Mouse (Mus musculus): Measurements from ENCODE around the gene Trmt5. TPM values are rescaled to one million over a fixed set of nuclear protein-coding genes. Genes with fewer than 3 reads are reported as not detected.

Trmt5 gene
- polyA plus RNA-seq, 1 experiment from 2014 or later: 18.0 TPM

- no peak overlapping the region for H3K4me3 ChIP-seq
- no peaks in the 10 kb centered on the region for H3K4me1 ChIP-seq
- no peaks in the 10 kb centered on the region for H3K27me3 ChIP-seq
- WGBS: 95% methylated on average over 1 of the region's 1 CpGs
- no peak overlapping the region for H3K4me2 ChIP-seq
- no peaks in the 10 kb centered on the region for H3K36me3 ChIP-seq
- H3K27ac ChIP-seq: no peak overlapping the region
- no peaks in the 10 kb centered on the region for H3K9me3 ChIP-seq
- no peak for ATAC-seq (ENCODE audit: borderline replicate concordance, extremely low read depth, low FRiP score, low TSS enrichment)
- no peak overlapping the region for H3K9ac ChIP-seq
Observed at GRCm38 (mm10) chr12:73268497-73268896, 18.0 kb downstream of the Trmt5 start.

- Histone ChIP-seq H3K4me3 (no peak overlapping the region), H3K36me3 (no peaks in the 10 kb centered on the region), H3K9me3 (0 out of 2 replicates have a peak, but pooled peaks cover 5% of the 10 kb centered on the region), H3K9ac (no peak overlapping the region), H3K27me3 (no peaks in the 10 kb centered on the region), H3K4me2 (no peak overlapping the region), H3K4me1 (no peaks in the 10 kb centered on the region), H3K27ac (no peak overlapping the region)
- no peak for ATAC-seq (ENCODE audit: borderline replicate concordance, extremely low read depth, low FRiP score, low TSS enrichment)
- WGBS: 67% methylated on average over 1 of the region's 1 CpGs
Observed at GRCm38 (mm10) chr12:73266597-73266996, 19.9 kb downstream of the Trmt5 start.

GRCm38 (mm10) chr12:73265381-73265978, 21.0 kb downstream of the Trmt5 start:
- Histone ChIP-seq H3K36me3 (no peaks in the 10 kb centered on the region), H3K27ac (no peak overlapping the region), H3K9me3 (0 out of 2 replicates have a peak, but pooled peaks cover 5% of the 10 kb centered on the region), H3K9ac (no peak overlapping the region), H3K4me3 (no peak overlapping the region), H3K4me2 (no peak overlapping the region), H3K27me3 (no peaks in the 10 kb centered on the region), H3K4me1 (no peaks in the 10 kb centered on the region)
- no peak for ATAC-seq (ENCODE audit: borderline replicate concordance, extremely low read depth, low FRiP score, low TSS enrichment)
- WGBS: 62% methylated on average over 3 of the region's 3 CpGs

GRCm38 (mm10) chr12:73260339-73260738, 26.2 kb downstream of the Trmt5 start:
- ATAC-seq (ENCODE audit: borderline replicate concordance, extremely low read depth, low FRiP score, low TSS enrichment): no peak
- Histone ChIP-seq H3K9me3 (0 out of 2 replicates have a peak, but pooled peaks cover 5% of the 10 kb centered on the region), H3K36me3 (no peaks in the 10 kb centered on the region), H3K4me2 (no peak overlapping the region), H3K9ac (no peak overlapping the region), H3K4me1 (no peaks in the 10 kb centered on the region), H3K4me3 (no peak overlapping the region), H3K27me3 (no peaks in the 10 kb centered on the region), H3K27ac (no peak overlapping the region)
- WGBS: 78% methylated on average over 1 of the region's 1 CpGs

- ATAC-seq (ENCODE audit: borderline replicate concordance, extremely low read depth, low FRiP score, low TSS enrichment): no peak
- 94% methylated on average over 6 of the region's 6 CpGs for WGBS
- Histone ChIP-seq H3K4me1 (no peaks in the 10 kb centered on the region), H3K4me2 (no peak overlapping the region), H3K36me3 (no peaks in the 10 kb centered on the region), H3K9me3 (0 out of 2 replicates have a peak, but pooled peaks cover 5% of the 10 kb centered on the region), H3K27ac (no peak overlapping the region), H3K9ac (no peak overlapping the region), H3K4me3 (no peak overlapping the region), H3K27me3 (no peaks in the 10 kb centered on the region)
Observed at GRCm38 (mm10) chr12:73259269-73259668, 27.2 kb downstream of the Trmt5 start.

- Histone ChIP-seq H3K9ac (no peak overlapping the region), H3K36me3 (no peaks in the 10 kb centered on the region), H3K4me3 (no peak overlapping the region), H3K4me2 (no peak overlapping the region), H3K27ac (no peak overlapping the region), H3K4me1 (no peaks in the 10 kb centered on the region), H3K27me3 (no peaks in the 10 kb centered on the region), H3K9me3 (no peaks in the 10 kb centered on the region)
- ATAC-seq (ENCODE audit: borderline replicate concordance, extremely low read depth, low FRiP score, low TSS enrichment): no peak
- 67% methylated on average over 2 of the region's 2 CpGs for WGBS
Observed at GRCm38 (mm10) chr12:73255006-73255405, 31.5 kb downstream of the Trmt5 start.

- no peak for ATAC-seq (ENCODE audit: borderline replicate concordance, extremely low read depth, low FRiP score, low TSS enrichment)
- H3K4me1 ChIP-seq: no peaks in the 10 kb centered on the region
- H3K4me2 ChIP-seq: no peak overlapping the region
- no peak overlapping the region for H3K27ac ChIP-seq
- no peaks in the 10 kb centered on the region for H3K9me3 ChIP-seq
- 52% methylated on average over 5 of the region's 5 CpGs for WGBS
- H3K9ac ChIP-seq: no peak overlapping the region
- H3K4me3 ChIP-seq: no peak overlapping the region
- no peaks in the 10 kb centered on the region for H3K27me3 ChIP-seq
- H3K36me3 ChIP-seq: no peaks in the 10 kb centered on the region
Observed at GRCm38 (mm10) chr12:73245687-73246086, 40.8 kb downstream of the Trmt5 start.

- 56% methylated on average over 10 of the region's 10 CpGs for WGBS
- peak; percentile 81 for ATAC-seq (ENCODE audit: borderline replicate concordance, extremely low read depth, low FRiP score, low TSS enrichment)
- no peaks in the 10 kb centered on the region for H3K9me3 ChIP-seq
- no peak overlapping the region for H3K4me3 ChIP-seq
- H3K27ac ChIP-seq: peak overlapping the region; percentile 6; the same call in 1 of the 2 replicates
- H3K36me3 ChIP-seq: no peaks in the 10 kb centered on the region
- no peak overlapping the region for H3K9ac ChIP-seq
- no peaks in the 10 kb centered on the region for H3K27me3 ChIP-seq
- no peaks in the 10 kb centered on the region for H3K4me1 ChIP-seq
- H3K4me2 ChIP-seq: no peak overlapping the region
Observed at GRCm38 (mm10) chr12:73241960-73242359, 44.5 kb downstream of the Trmt5 start.

GRCm38 (mm10) chr12:73232586-73232985, 53.9 kb downstream of the Trmt5 start:
- no peak overlapping the region for H3K4me2 ChIP-seq
- no peaks in the 10 kb centered on the region for H3K36me3 ChIP-seq
- H3K9ac ChIP-seq: no peak overlapping the region
- H3K4me3 ChIP-seq: no peak overlapping the region
- no peak overlapping the region for H3K27ac ChIP-seq
- no peaks in the 10 kb centered on the region for H3K27me3 ChIP-seq
- H3K9me3 ChIP-seq: no peaks in the 10 kb centered on the region
- no peak for ATAC-seq (ENCODE audit: borderline replicate concordance, extremely low read depth, low FRiP score, low TSS enrichment)
- WGBS: 64% methylated on average over 2 of the region's 2 CpGs
- H3K4me1 ChIP-seq: no peaks in the 10 kb centered on the region

GRCm38 (mm10) chr12:73231552-73231951, 55.0 kb downstream of the Trmt5 start:
- no peak overlapping the region for H3K27ac ChIP-seq
- ATAC-seq (ENCODE audit: borderline replicate concordance, extremely low read depth, low FRiP score, low TSS enrichment): no peak

GRCm38 (mm10) chr12:73230196-73230595, 56.3 kb downstream of the Trmt5 start:
- ATAC-seq (ENCODE audit: borderline replicate concordance, extremely low read depth, low FRiP score, low TSS enrichment): no peak
- H3K9me3 ChIP-seq: no peaks in the 10 kb centered on the region

More at GRCm38 (mm10) chr12:73231552-73231951, 55.0 kb downstream of the Trmt5 start:
- no peak overlapping the region for H3K4me2 ChIP-seq
- no peak overlapping the region for H3K4me3 ChIP-seq
- no peaks in the 10 kb centered on the region for H3K4me1 ChIP-seq
- no peaks in the 10 kb centered on the region for H3K36me3 ChIP-seq
- H3K9ac ChIP-seq: no peak overlapping the region
- no peaks in the 10 kb centered on the region for H3K9me3 ChIP-seq
- H3K27me3 ChIP-seq: no peaks in the 10 kb centered on the region

More at GRCm38 (mm10) chr12:73230196-73230595, 56.3 kb downstream of the Trmt5 start:
- H3K4me2 ChIP-seq: no peak overlapping the region
- H3K27me3 ChIP-seq: no peaks in the 10 kb centered on the region
- no peak overlapping the region for H3K9ac ChIP-seq
- no peak overlapping the region for H3K4me3 ChIP-seq
- no peaks in the 10 kb centered on the region for H3K4me1 ChIP-seq
- no peak overlapping the region for H3K27ac ChIP-seq
- no peaks in the 10 kb centered on the region for H3K36me3 ChIP-seq

All from lung, embryonic 15.5 days (tissue).